Mouse (Mus musculus) cerebellum, adult 2 months (tissue): ENCODE measurements around the gene Entpd2. TPM values are rescaled to one million over a fixed set of nuclear protein-coding genes. Genes with fewer than 3 reads are reported as not detected.
"Not testable (repeated sequence)": the region's sequence is repeated elsewhere in the genome, so short reads cannot be mapped to it uniquely, and the experiment has no call there.

Source experiments
- DNase-seq, 2 experiments: peaks; one replicate each; pipeline ENCODE4 v3.0.0; 2021
- H3K27ac ChIP-seq: fragments of 200-500 bp; 2 replicates; pipeline ENCODE4 v1.5.1; 2012; ENCODE audit warnings: low read length, control low read depth, inconsistent platforms; ENCODE audit not compliant: insufficient read depth
- H3K27me3 ChIP-seq: fragments of 200-500 bp; 2 replicates; pipeline ENCODE4 v1.6.1; 2012; ENCODE audit warnings: inconsistent platforms, mild to moderate bottlenecking, low read length, moderate library complexity; ENCODE audit not compliant: control insufficient read depth, insufficient read depth
- H3K4me1 ChIP-seq: fragments of 200-500 bp; 2 replicates; pipeline ENCODE4 v1.6.1; 2011; ENCODE audit warnings: low read length; ENCODE audit not compliant: control insufficient read depth, insufficient read depth
- H3K4me3 ChIP-seq: fragments of 200-500 bp; replicated peaks from 2 replicates; pipeline ENCODE3; 2011; ENCODE audit warnings: mild to moderate bottlenecking, low read depth, low read length, control low read depth; ENCODE audit not compliant: insufficient read depth
- CTCF ChIP-seq: fragments of 200-500 bp; IDR thresholded peaks from 2 replicates; pipeline ENCODE4 v1.5.1; 2011; ENCODE audit warnings: low read depth, mild to moderate bottlenecking, control low read depth, low read length, moderate library complexity, borderline replicate concordance; ENCODE audit not compliant: insufficient read depth
- POLR2A ChIP-seq: fragments of 200-500 bp; IDR thresholded peaks from 2 replicates; pipeline ENCODE4 v1.6.1; 2011; ENCODE audit warnings: low read length, control low read depth, borderline replicate concordance; ENCODE audit not compliant: insufficient read depth
- WGBS: fragments of 180-500 bp; shearing (Covaris S2); methylation state at CpG from one replicate; pipeline ENCODE4 v1.1.7; 2018; 5-methylcytosine and 5-hydroxymethylcytosine counted together
- polyA plus RNA-seq: library from polyadenylated mRNA; depleted of rRNA; stranded (reverse); fragments of >200 nt; gene quantifications from 2 replicates; pipeline ENCODE4 v1.2.3, GENCODE M21; 2012

Gene Entpd2
- polyA plus RNA-seq, 1 experiment = 12.5 TPM

DNA sequence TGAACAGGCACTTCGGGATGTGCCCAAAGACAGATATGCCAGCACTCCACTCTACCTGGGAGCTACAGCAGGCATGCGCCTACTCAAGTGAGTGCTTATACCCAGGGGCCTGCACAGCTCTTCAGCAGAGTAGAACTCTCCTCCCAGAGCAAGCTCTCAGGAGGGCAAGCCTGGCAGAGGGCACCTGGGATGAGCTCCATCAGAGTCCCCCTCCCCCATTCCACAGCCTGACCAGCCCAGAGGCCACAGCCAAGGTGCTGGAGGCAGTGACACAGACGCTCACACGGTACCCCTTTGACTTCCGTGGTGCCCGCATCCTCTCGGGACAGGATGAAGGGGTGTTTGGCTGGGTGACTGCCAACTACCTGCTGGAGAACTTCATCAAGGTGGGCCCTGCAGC lies 2.4 kb downstream of the Entpd2 start:
- DNase-seq = no peak
- TF ChIP-seq CTCF (no peak), POLR2A (no peak)
- 95% methylated on average over 7 of the region's 7 CpGs for WGBS
- Histone ChIP-seq H3K4me1 (peaks cover 18% of the 10 kb centered on the region), H3K4me3 (no peak overlapping the region), H3K27ac (no peak overlapping the region), H3K27me3 (no peaks in the 10 kb centered on the region)

- whole genome bisulfite sequencing = 90% methylated on average over 8 of the region's 8 CpGs
- H3K27me3 ChIP-seq = no peaks in the 10 kb centered on the region
These were observed 3.4 kb downstream of the Entpd2 start, which contains the start of gene Npdc1 for GRCm38 (mm10) chr2:25399051-25399450. Gene Npdc1 (plus strand): TSS chr2:25399351.

GRCm38 (mm10) chr2:25400291-25400690 lies 4.6 kb downstream of the Entpd2 start:
- WGBS = 32% methylated on average over 16 of the region's 16 CpGs
- no peak for DNase-seq
- TF ChIP-seq POLR2A (no peak), CTCF (no peak)
- Histone ChIP-seq H3K27ac (no peak overlapping the region), H3K4me3 (peak overlapping the region; percentile 45), H3K4me1 (peaks cover 28% of the 10 kb centered on the region), H3K27me3 (no peaks in the 10 kb centered on the region)

More at GRCm38 (mm10) chr2:25399051-25399450, 3.4 kb downstream of the Entpd2 start, which contains the start of gene Npdc1:
- Histone ChIP-seq H3K4me1 (peaks cover 18% of the 10 kb centered on the region), H3K27ac (no peak within 1 kb of the TSS), H3K4me3 (no peak within 1 kb of the TSS)
- TF ChIP-seq POLR2A (no peak), CTCF (no peak)
- DNase-seq = no peak

DNA sequence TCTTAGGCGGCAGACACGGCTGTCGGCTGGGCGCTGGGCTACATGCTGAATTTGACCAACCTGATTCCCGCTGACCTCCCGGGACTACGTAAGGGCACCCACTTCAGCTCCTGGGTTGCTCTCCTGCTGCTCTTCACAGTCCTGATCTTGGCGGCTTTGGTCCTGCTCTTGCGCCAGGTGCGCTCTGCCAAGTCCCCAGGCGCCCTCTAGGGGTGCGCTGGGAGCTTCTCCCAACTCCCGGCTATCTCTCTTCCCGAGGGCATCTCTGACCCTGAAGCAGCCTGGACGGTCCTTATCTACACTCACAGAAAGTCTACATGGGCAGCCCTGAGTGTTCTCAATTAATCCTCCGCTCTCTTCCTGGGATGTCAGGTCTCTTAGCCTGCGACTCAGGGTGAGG lies 5.1 kb downstream of the Entpd2 start:
- TF ChIP-seq POLR2A (no peak), CTCF (peak; percentile 73; the same call in 1 of the 2 replicates)
- peak overlapping the region; percentile 45 for H3K4me3 ChIP-seq
- no peaks in the 10 kb centered on the region for H3K27me3 ChIP-seq
- H3K4me1 ChIP-seq = peaks cover 33% of the 10 kb centered on the region
- no peak overlapping the region for H3K27ac ChIP-seq
- peak; percentile 77 to 80 for DNase-seq
- WGBS = 5% methylated on average over 17 of the region's 17 CpGs

DNA sequence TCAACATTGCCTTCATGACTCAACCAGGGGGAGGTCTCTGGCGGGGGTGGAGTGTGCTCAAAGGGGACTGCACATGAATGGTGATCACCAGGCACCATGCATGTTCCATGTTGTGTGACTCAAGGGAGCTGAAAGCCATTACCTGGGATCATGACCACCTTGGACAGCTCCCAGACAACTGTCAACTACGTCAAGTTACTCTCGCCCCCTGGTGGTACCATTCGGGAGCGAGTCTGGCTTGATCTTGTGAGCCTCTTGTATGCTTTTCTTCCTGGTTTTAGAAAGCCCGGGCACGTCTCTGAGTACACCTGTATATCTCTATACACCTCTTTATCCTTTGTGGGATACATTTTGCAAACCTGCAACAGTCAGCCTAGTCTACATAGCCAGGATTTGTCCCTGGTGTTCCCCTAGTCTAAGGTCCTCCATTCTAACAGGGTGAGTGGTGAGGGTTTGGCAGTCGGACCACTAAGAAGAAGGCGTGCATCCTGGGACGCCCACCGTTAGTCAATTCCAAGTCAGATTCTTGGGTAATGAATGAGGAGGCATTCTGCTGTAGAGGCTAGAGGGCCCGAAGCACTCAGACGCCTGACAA lies 6.8 kb downstream of the Entpd2 start:
- no peaks in the 10 kb centered on the region for H3K27me3 ChIP-seq
- WGBS = 3% methylated on average over 13 of the region's 13 CpGs
- H3K4me1 ChIP-seq = peaks cover 30% of the 10 kb centered on the region
- H3K4me3 ChIP-seq = peak overlapping the region; percentile 61
- H3K27ac ChIP-seq = peak overlapping the region; percentile 85
- DNase-seq = peak; percentile 68 to 73
- peak; percentile 68; the same call in 1 of the 2 replicates for TF ChIP-seq CTCF
- TF ChIP-seq POLR2A = no peak

GRCm38 (mm10) chr2:25402972-25403601 lies 7.4 kb downstream of the Entpd2 start:
- Histone ChIP-seq H3K27ac (peak overlapping the region; percentile 85), H3K4me3 (peak overlapping the region; percentile 61), H3K4me1 (peaks cover 30% of the 10 kb centered on the region), H3K27me3 (no peaks in the 10 kb centered on the region)
- DNase-seq = peak; percentile 93 to 95
- WGBS = under 1% methylated on average over 54 of the region's 54 CpGs
- TF ChIP-seq POLR2A (peak; percentile 68; the same call in 1 of the 2 replicates), CTCF (no peak)

- Histone ChIP-seq H3K4me1 (peaks cover 30% of the 10 kb centered on the region), H3K27ac (0 out of 2 replicates have a peak overlapping the region, but pooled peaks have one; percentile 71), H3K4me3 (peak overlapping the region; percentile 61), H3K27me3 (no peaks in the 10 kb centered on the region)
- 34% methylated on average over 4 of the region's 4 CpGs for WGBS
- TF ChIP-seq POLR2A (no peak), CTCF (no peak)
- DNase-seq = peak in 1 of 2 experiments; percentile 22
These were observed 8.3 kb downstream of the Entpd2 start for GRCm38 (mm10) chr2:25403994-25404393.

- Histone ChIP-seq H3K27ac (no peak overlapping the region), H3K4me3 (no peak overlapping the region), H3K27me3 (no peaks in the 10 kb centered on the region), H3K4me1 (peaks cover 24% of the 10 kb centered on the region)
- no peak for DNase-seq
- no peak for TF ChIP-seq CTCF
- no peak for TF ChIP-seq POLR2A
- WGBS = 86% methylated on average over 10 of the region's 10 CpGs
These were observed 13.2 kb downstream of the Entpd2 start for GRCm38 (mm10) chr2:25408908-25409307.

DNA sequence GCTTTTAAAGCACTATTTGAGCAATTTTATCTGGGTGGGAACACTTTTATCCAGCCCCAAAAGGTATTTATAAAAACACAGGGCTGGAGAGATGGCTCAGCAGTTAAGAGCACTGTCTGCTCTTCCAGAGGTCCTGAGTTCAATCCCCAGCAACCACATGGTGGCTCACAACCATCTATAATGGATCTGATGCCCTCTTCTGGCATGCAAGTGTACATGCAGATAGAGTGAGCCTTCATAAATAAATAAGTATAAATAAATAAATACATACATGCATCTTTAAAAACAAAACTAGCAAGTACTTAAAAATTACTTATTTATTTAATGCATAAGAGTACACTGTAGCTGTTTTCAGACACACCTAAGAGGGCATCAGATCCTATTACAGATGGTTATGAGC lies 17.8 kb downstream of the Entpd2 start:
- not testable (repeated sequence) for H3K27me3 ChIP-seq, H3K4me3 ChIP-seq, H3K27ac ChIP-seq, H3K4me1 ChIP-seq, DNase-seq
